Mouse (Mus musculus) left cerebral cortex, adult 8-10 months (tissue): ENCODE measurements around the gene Gm3043. TPM values are rescaled to one million over a fixed set of nuclear protein-coding genes. Genes with fewer than 3 reads are reported as not detected.
"Not testable (repeated sequence)": the region's sequence is repeated elsewhere in the genome, so short reads cannot be mapped to it uniquely, and the experiment has no call there.

Source experiments
- DNase-seq, 2 experiments: peaks; one replicate each; pipeline ENCODE4 v3.0.0; 2022; ENCODE audit warnings: low spot score in 2 of 2
- total RNA-seq, 4 experiments: library from RNA; stranded (reverse); gene quantifications; 2 replicates each; pipeline ENCODE4 v1.2.4; 2022

Gene Gm3043
- not detected for total RNA-seq

DNA sequence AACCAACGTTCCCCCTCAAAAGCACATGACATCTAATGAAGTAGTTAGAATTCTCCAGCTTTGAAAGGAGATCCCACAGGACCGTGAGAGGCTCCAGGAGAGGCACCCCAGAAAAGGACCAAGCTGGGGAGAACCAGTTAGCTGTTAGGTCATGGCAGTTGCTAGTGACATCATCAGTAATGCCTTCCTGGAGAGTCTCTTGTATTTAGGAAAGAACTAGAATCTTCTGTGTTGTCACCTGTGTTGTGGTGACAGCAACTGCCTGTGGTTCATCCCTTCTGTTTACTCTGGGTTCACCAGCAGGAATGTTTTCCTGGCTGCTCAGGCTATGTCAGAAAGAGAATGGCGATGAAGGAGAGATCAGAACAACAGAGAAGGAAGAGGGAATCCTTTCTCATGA is at the start of gene Gm3043:
Gene Gm3043 (plus strand): TSS at position 301 of the 400 bp plus-strand sequence.
- DNase-seq, result not testable (repeated sequence)

DNA sequence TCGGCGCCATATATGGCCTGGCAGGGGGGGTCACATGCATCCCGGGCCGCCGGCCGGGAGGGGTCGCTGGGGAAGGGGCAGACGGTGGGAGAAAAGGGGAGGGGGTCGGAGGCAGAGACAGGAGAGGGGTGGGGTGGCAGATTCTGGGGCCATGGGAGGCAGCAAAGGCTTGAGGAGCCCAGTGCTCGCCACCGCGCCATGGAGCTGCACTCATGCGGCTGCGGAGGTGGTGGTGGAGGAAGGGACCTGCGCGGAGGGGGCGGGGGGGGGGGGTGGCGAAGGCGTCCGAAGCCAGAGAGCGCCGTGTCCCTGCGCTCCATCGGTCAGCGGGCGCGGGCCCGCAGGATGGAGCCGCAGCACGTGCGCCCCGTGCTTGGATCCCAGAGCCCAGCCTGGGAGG is 36.9 kb upstream of the Gm3043 start, which contains the start of gene Gm3020:
Gene Gm3020 (plus strand): TSS at position 301 of the 400 bp plus-strand sequence.
- not testable (repeated sequence) for DNase-seq

Other genes with a start within 250 kb of the Gm3043 start
- not detected for gene Gm10408, start 239.4 kb upstream of the Gm3043 start, total RNA-seq
- not detected for gene Gm3012, start 54.3 kb upstream of the Gm3043 start, total RNA-seq
- gene Gm3020, start 36.8 kb upstream of the Gm3043 start, total RNA-seq, result 1 to 10 TPM; 2.3 to 3.7 (median 2.6) TPM
- not detected for gene Gm3002, start 121.3 kb downstream of the Gm3043 start, total RNA-seq
- gene Gm3033, start 157.5 kb downstream of the Gm3043 start, total RNA-seq, result not detected
- not detected for gene Gm2916, start 195.4 kb downstream of the Gm3043 start, total RNA-seq
- gene Gm3029, start 243.0 kb downstream of the Gm3043 start, total RNA-seq, result not detected